Mouse (Mus musculus): ENCODE data around the gene Wasf2. TPM values are rescaled to one million over a fixed set of nuclear protein-coding genes. Genes with fewer than 3 reads are reported as not detected.

Gene Wasf2
- polyA plus RNA-seq (2015; fragmentation: Nextera tagmentation; extraction: Ambion mirVana), result 107 and 109 TPM in 2 replicates

DNA sequence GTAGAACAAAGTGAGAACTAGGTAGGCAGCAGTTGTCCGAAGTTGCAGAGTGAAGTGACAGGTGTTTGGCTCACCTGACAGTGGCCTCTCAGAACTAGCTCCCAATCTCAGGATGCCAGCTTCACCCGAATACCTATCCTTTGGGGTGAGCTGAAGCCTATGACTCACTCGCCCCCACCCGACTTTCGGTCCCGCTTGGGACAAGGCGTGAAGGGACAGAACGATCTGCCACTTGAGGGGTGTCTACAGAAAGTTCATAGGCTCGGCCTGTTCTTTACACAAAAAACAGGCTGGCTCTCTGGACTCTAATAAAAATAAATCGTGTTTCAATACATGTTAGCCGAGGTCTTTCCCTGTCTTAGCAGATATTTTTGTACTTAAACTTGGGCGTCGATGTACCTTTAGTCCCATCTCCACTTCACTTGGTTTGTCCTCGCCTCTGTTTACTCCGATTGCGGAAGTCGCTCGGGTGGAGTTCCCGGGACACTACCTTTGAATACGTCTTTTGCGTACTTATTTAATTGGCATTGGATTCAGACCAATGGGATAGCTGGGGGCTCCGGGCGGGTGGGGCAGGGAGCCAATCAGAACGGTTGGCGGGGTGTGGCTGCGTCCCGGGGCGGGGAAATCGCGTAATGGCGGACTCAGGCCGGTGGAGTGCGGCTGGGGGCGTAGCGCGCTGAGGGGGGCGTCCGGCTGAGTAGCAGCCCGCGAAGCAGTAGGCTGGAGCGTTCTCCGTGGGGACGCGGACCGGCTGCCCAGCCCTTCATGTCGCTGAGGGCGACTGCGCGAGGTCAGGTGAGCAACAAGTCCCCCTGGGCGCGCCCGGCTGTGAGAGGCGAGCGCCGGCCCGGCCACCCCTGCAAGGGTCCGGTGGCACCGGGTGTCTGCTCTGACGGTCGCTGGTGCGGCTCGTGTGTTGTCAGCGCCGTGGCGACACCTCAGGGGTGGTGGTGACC, at the start of gene Wasf2:
Wasf2 (plus strand) TSS at position 575 of the 959 bp plus-strand sequence.
- Histone ChIP-seq H3K9ac (peak within 1 kb of the TSS; percentile 88), H3K4me1 (peaks cover 37% of the 10 kb centered on the region), H3K4me2 (peak within 1 kb of the TSS; percentile 72), H3K9me3 (replicated peaks) (no peaks in the 10 kb centered on the region), H3K27ac (peak within 1 kb of the TSS; percentile 90), H3K27me3 (no peaks in the 10 kb centered on the region), H3K4me3 (replicated peaks) (peak within 1 kb of the TSS; percentile 85), H3K36me3 (peaks cover 13% of the 10 kb centered on the region)
- WGBS, result under 1% methylated on average over 65 of the region's 65 CpGs
- ATAC-seq (replicated peaks; ENCODE audit: low FRiP score), result peak; percentile 95

DNA sequence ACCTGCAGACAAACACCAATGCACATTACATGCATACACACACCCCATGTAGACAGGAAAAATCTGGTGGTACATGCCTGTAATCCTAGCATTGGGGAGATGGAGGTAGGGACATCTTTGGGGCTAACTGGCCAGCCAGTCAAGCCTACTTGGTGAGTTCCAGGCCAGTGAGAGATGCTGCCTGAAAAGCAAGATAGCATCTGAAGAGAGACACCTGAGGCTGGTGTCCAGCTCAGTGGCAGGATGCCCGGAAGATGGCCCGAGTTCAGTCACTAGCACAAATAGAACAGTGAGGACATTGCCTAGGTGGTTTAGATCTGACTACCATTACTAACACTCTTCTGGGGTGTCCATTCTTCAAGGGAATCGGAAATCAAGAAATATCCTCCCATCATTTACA, 49.4 kb upstream of the Wasf2 start:
- H3K4me3 ChIP-seq (replicated peaks), result no peak overlapping the region
- no peaks in the 10 kb centered on the region for H3K27me3 ChIP-seq
- no peaks in the 10 kb centered on the region for H3K9me3 ChIP-seq (replicated peaks)
- no peak overlapping the region for H3K9ac ChIP-seq
- H3K4me2 ChIP-seq, result no peak overlapping the region
- WGBS, result 89% methylated on average over 3 of the region's 3 CpGs
- H3K27ac ChIP-seq, result no peak overlapping the region
- peaks cover 54% of the 10 kb centered on the region for H3K4me1 ChIP-seq
- ATAC-seq (replicated peaks; ENCODE audit: low FRiP score), result no peak
- peaks cover 36% of the 10 kb centered on the region for H3K36me3 ChIP-seq

DNA sequence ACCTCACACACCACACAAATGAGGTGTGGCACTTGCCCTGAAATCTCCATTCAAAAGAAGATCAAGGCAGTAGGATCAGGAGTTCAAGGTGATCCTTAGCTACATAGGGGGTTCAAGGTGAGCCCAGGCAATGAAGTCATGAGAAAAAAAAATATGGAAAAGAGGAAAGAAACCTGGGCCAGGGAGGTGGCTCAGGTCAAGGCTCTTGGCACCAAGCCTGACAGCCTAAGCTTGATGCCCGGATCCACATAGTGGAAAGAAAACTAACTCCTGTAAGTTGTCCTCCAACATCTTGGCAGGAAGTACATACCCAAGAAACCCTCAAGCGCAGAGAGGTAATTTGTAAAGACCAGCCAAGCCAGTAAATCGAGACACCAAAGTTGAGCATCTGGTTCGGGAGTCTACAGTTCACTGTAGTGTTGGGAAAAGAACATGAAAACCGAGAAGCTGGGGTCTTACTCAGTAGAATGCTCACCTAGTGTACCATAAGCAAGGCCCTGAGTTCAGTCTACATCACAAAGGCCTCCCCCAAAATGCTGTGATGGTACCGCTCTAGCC, 48.0 kb upstream of the Wasf2 start:
- ATAC-seq (replicated peaks; ENCODE audit: low FRiP score), result no peak
- peaks cover 68% of the 10 kb centered on the region for H3K4me1 ChIP-seq
- H3K9me3 ChIP-seq (replicated peaks), result no peaks in the 10 kb centered on the region
- H3K4me3 ChIP-seq (replicated peaks), result no peak overlapping the region
- peaks cover 25% of the 10 kb centered on the region for H3K36me3 ChIP-seq
- 56% methylated on average over 6 of the region's 6 CpGs for WGBS
- H3K27ac ChIP-seq, result peak overlapping the region; percentile 25; the same call in 1 of the 2 replicates
- H3K9ac ChIP-seq, result no peak overlapping the region
- no peak overlapping the region for H3K4me2 ChIP-seq
- H3K27me3 ChIP-seq, result no peaks in the 10 kb centered on the region

DNA sequence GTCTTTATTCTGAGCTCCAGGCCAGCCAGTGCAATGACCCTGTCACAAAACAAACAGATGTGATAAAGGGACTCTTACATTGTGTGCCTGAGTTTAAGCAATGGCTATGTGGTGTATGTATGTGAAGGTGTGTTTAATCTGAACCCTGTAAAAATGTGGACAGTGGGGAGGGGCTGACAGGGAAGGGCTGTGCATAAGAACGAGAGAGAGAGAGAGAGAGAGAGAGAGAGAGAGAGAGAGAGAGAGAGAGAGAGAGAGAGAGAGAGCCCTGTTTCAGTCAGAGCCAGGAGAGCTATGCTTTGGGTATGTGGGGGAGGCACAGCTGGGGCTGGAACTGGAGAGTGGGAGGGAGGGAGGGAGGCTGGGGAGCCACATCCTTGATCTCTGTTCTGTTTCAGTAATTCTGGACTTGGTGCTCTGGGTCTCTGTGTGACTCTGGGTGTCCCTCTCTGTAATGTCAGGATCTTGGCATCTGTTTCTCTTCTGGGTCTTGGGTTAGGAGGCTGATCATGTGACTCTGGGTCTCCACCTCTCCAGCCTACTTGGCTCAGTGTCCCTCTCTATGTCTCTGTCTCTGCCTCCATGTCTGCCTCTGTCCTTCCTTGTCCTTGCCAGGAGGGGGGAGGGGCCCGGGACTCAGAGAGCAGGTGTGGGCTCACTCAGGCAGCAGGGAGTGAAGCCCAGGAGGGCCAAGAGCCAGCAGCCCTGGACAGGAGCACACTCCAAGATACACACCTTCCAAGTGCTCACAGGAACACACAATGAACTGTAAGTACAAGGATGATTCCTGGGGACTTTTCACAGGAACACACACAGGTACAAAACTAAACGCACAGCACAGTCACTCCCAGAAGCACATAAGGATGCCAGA, 46.1 kb upstream of the Wasf2 start:
- ATAC-seq (replicated peaks; ENCODE audit: low FRiP score), result peak; percentile 86
- no peaks in the 10 kb centered on the region for H3K27me3 ChIP-seq
- WGBS, result 4% methylated on average over 3 of the region's 3 CpGs
- H3K9ac ChIP-seq, result peak overlapping the region; percentile 46
- H3K36me3 ChIP-seq, result peaks cover 7% of the 10 kb centered on the region
- H3K4me2 ChIP-seq, result peak overlapping the region; percentile 90
- H3K4me1 ChIP-seq, result peaks cover 71% of the 10 kb centered on the region
- peak overlapping the region; percentile 94 for H3K27ac ChIP-seq
- peak overlapping the region; percentile 44 for H3K4me3 ChIP-seq (replicated peaks)
- H3K9me3 ChIP-seq (replicated peaks), result no peaks in the 10 kb centered on the region

DNA sequence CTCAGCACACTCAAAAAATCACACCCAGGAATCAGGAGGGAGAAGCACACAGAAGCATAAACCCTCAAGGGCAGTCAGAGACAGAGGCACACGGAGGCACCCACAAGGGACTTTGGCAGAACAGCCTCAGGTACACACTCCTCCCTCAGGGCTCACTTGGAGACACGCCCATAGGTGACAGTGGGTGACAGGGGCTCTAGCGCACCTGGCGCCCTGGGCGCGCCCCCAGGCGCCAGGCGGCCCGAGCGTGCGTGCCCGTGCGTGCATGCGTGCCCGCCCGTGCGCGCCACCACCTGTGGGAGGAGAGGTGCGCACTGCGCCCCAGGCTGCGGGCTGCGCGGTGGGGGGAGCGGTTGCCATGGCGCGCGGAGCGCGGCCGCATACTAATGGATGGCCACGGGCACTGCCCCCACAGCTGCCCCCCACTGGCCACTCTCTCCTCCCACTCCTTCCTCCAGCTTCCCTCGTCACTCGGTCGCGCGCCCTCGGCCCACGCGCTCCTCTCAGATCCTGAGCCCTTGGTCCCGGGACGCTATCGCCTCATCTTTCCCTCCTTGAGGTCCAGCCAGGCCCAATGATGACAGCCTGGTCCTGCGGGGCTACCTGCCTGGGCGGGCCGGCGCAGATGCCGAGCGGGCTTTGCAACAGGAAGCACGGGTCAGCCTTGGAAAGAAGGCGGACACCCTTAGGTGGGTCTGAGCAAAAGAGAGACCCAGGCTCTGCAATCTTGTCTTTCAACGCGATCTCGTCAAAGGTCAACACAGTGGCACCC, 45.1 kb upstream of the Wasf2 start:
- H3K4me3 ChIP-seq (replicated peaks), result peak overlapping the region; percentile 44
- no peaks in the 10 kb centered on the region for H3K9me3 ChIP-seq (replicated peaks)
- H3K27me3 ChIP-seq, result no peaks in the 10 kb centered on the region
- peak overlapping the region; percentile 94 for H3K27ac ChIP-seq
- ATAC-seq (replicated peaks; ENCODE audit: low FRiP score), result peak; percentile 35
- peak overlapping the region; percentile 90 for H3K4me2 ChIP-seq
- peak overlapping the region; percentile 46 for H3K9ac ChIP-seq
- H3K4me1 ChIP-seq, result peaks cover 78% of the 10 kb centered on the region
- peaks cover 6% of the 10 kb centered on the region; the same call in 1 of the 2 replicates for H3K36me3 ChIP-seq
- WGBS, result under 1% methylated on average over 53 of the region's 53 CpGs

DNA sequence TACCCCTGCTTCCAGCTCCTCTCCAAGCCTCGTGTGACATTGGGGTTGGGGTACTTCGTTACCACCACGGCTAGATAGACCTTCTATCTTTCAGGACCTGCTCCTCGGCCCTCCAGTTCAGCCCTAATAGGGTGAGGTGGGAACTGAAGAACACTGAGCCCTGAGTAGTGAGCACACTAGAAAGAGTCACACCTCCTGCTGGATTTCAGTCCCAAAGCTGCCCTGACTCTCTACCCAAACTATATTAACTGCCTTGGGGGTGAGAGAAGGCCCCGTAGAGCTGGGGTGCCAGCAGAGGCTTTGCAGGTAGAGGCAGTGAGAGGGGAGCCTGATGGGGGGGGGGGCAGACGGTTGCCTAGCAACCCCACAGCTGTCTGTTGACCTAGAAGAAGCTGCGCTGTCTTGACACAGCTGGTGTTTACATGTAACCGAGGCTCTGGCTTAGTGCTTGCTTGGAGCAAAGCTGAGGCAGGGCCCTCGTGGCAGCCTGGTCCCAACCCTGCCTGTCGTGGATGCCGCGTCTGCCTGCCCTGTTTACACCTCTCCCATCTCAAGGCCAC, 44.4 kb upstream of the Wasf2 start:
- WGBS, result 15% methylated on average over 12 of the region's 12 CpGs
- H3K9me3 ChIP-seq (replicated peaks), result no peaks in the 10 kb centered on the region
- no peaks in the 10 kb centered on the region for H3K27me3 ChIP-seq
- H3K27ac ChIP-seq, result peak overlapping the region; percentile 94
- H3K36me3 ChIP-seq, result peaks cover 2% of the 10 kb centered on the region; the same call in 1 of the 2 replicates
- peak overlapping the region; percentile 90 for H3K4me2 ChIP-seq
- H3K4me1 ChIP-seq, result peaks cover 84% of the 10 kb centered on the region
- peak overlapping the region; percentile 44 for H3K4me3 ChIP-seq (replicated peaks)
- no peak overlapping the region for H3K9ac ChIP-seq
- ATAC-seq (replicated peaks; ENCODE audit: low FRiP score), result no peak

DNA sequence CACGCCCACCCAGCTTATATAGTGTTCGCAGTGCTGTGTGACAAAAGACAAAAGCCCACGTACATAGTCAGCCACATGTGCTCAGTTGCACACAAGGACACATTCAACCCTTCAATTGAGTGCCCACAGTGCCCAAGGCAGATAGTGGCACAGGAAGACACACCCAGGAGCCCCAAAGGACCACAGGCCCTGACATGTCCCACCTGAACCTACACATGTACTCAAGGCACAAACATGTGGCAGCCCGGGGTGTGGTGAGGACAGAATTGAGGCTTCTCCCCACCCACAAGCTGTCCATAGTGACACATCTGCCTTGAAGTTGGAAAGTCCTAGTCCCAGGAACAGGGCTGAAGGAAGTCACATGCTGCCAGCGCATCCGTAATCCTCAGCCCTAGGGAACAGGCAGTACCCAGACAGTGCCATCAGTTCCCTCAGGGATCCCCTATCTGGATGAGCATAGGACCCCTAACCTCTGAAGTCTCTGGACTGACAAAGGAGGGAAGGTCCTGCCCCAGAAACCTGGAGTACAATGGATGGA, 43.1 kb upstream of the Wasf2 start:
- H3K9ac ChIP-seq, result peak overlapping the region; percentile 27
- H3K27ac ChIP-seq, result peak overlapping the region; percentile 88
- WGBS, result 80% methylated on average over 6 of the region's 6 CpGs

DNA sequence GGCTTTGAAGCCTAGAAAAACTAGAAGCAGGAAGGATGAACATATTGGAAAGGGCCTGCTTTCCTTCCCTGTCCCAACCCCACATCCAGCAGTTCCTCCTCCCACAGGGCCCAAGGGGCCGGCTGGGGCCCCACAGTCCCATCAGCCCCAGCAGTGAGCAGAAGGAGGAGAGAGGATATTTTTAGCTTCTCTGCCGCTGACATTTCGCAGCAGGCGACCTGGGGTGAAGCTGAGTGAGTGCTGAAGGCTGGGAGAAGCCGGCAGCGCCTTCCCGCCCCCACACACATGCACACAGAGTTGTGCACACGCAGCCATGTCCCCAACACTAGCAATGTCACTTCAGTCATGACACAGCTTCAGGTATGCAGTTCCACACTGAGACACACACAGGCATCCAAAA, 42.5 kb upstream of the Wasf2 start:
- Histone ChIP-seq H3K9me3 (replicated peaks) (no peaks in the 10 kb centered on the region), H3K4me2 (0 out of 2 replicates have a peak overlapping the region, but pooled peaks have one; percentile 5), H3K27me3 (no peaks in the 10 kb centered on the region), H3K9ac (peak overlapping the region; percentile 27; the same call in 1 of the 2 replicates), H3K27ac (peak overlapping the region; percentile 88), H3K36me3 (no peaks in the 10 kb centered on the region), H3K4me1 (peaks cover 88% of the 10 kb centered on the region), H3K4me3 (replicated peaks) (no peak overlapping the region)
- WGBS, result 12% methylated on average over 8 of the region's 8 CpGs
- ATAC-seq (replicated peaks; ENCODE audit: low FRiP score), result no peak

More for the DNA sequence above, 43.1 kb upstream of the Wasf2 start:
- Histone ChIP-seq H3K27me3 (no peaks in the 10 kb centered on the region), H3K9me3 (replicated peaks) (no peaks in the 10 kb centered on the region), H3K4me2 (no peak overlapping the region), H3K36me3 (no peaks in the 10 kb centered on the region), H3K4me1 (peaks cover 87% of the 10 kb centered on the region), H3K4me3 (replicated peaks) (no peak overlapping the region)
- ATAC-seq (replicated peaks; ENCODE audit: low FRiP score), result no peak

DNA sequence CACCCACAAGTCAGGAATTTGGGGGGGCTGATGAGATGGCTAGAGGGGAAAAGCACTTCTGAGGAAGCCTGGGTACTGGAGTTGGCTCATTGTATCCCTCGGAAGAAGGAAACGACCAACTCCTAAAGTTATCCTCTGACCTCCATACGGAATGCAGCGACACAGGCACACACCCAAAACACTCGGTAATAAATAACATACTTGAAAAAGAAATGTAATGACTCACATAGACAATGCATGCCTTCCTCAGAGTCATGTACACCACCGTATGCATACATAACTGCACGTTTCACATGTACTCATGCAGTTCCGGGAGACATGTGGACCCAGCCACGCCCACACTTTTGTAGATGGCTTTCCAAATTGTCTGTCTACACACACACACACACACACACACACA, 41.0 kb upstream of the Wasf2 start:
- H3K36me3 ChIP-seq, result no peaks in the 10 kb centered on the region
- no peaks in the 10 kb centered on the region for H3K27me3 ChIP-seq
- H3K4me3 ChIP-seq (replicated peaks), result no peak overlapping the region
- 74% methylated on average over 9 of the region's 9 CpGs for WGBS
- H3K4me2 ChIP-seq, result no peak overlapping the region
- H3K4me1 ChIP-seq, result peaks cover 91% of the 10 kb centered on the region
- H3K9ac ChIP-seq, result no peak overlapping the region
- no peaks in the 10 kb centered on the region for H3K9me3 ChIP-seq (replicated peaks)
- peak overlapping the region; percentile 95 for H3K27ac ChIP-seq
- no peak for ATAC-seq (replicated peaks; ENCODE audit: low FRiP score)

DNA sequence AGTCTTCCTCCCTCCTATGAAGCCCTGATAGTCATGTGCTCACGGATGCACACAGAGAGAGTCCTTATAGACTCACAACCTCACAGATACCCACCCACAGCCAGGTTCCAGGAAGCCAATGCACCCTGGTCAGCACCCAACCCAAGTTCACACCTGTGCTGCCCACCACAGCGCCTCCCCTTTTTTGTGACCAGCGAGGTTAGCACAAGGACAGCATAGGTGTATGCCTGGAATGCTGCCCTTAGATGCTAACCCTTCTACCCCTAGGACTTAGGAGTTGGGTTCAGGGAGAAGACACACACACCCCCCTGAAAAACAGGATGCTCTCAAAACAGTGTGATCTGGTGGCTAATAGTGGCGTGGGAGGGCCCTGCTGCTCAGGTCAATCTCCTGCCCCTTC, 40.5 kb upstream of the Wasf2 start:
- 0 out of 2 replicates have a peak overlapping the region, but pooled peaks have one; percentile 1 for H3K9ac ChIP-seq
- no peaks in the 10 kb centered on the region for H3K9me3 ChIP-seq (replicated peaks)

More for the DNA sequence above, 40.5 kb upstream of the Wasf2 start:
- Histone ChIP-seq H3K4me3 (replicated peaks) (no peak overlapping the region), H3K36me3 (no peaks in the 10 kb centered on the region), H3K4me1 (peaks cover 91% of the 10 kb centered on the region), H3K27me3 (no peaks in the 10 kb centered on the region), H3K4me2 (0 out of 2 replicates have a peak overlapping the region, but pooled peaks have one; percentile 36), H3K27ac (peak overlapping the region; percentile 95)
- 67% methylated on average over 4 of the region's 4 CpGs for WGBS
- no peak for ATAC-seq (replicated peaks; ENCODE audit: low FRiP score)

Measured in kidney, embryonic 15.5 days (tissue).